Mouse (Mus musculus) lung, adult 2 months (tissue): ENCODE results near the gene Ccndbp1. TPM values are rescaled to one million over a fixed set of nuclear protein-coding genes. Genes with fewer than 3 reads are reported as not detected.

Experiments used
- DNase-seq: peaks from one replicate; pipeline ENCODE4 v3.0.0; 2022
- H3K4me1 ChIP-seq: fragments of 200-500 bp; 2 replicates; pipeline ENCODE4 v1.6.1; 2011; ENCODE audit warnings: low read length; ENCODE audit not compliant: control insufficient read depth, insufficient read depth
- H3K4me3 ChIP-seq: fragments of 200-500 bp; replicated peaks from 2 replicates; pipeline ENCODE3; 2011; ENCODE audit warnings: low read depth, mild to moderate bottlenecking, control low read depth, low read length; ENCODE audit errors: extremely low read depth
- CTCF ChIP-seq: fragments of 200-500 bp; IDR thresholded peaks from 2 replicates; pipeline ENCODE4 v1.5.1; 2011; ENCODE audit warnings: mild to moderate bottlenecking, low read length, control low read depth; ENCODE audit not compliant: insufficient read depth
- POLR2A ChIP-seq: fragments of 200-500 bp; IDR thresholded peaks from 2 replicates; pipeline ENCODE4 v1.6.1; 2011; ENCODE audit warnings: low read depth, mild to moderate bottlenecking, control low read depth, low read length, borderline replicate concordance; ENCODE audit errors: extremely low read depth
- WGBS: fragments of 180-500 bp; shearing (Covaris S2); methylation state at CpG from one replicate; pipeline ENCODE4 v1.1.7; 2018; 5-methylcytosine and 5-hydroxymethylcytosine counted together
- polyA plus RNA-seq: library from polyadenylated mRNA; depleted of rRNA; stranded (reverse); fragments of >200 nt; gene quantifications from 2 replicates; pipeline ENCODE4 v1.2.3, GENCODE M21; 2012; rRNA removed

Gene Ccndbp1
- polyA plus RNA-seq, 1 experiment = 28.5 TPM

- H3K4me1 ChIP-seq = no peaks in the 10 kb centered on the region
- 58% methylated on average over 6 of the region's 6 CpGs for WGBS
- DNase-seq = no peak
- no peak overlapping the region for H3K4me3 ChIP-seq
- no peak for TF ChIP-seq POLR2A
- no peak for TF ChIP-seq CTCF
These were observed 49.8 kb downstream of the Ccndbp1 start for GRCm38 (mm10) chr2:121057997-121058396.

- Histone ChIP-seq H3K4me3 (no peak overlapping the region), H3K4me1 (no peaks in the 10 kb centered on the region)
- no peak for DNase-seq
- TF ChIP-seq CTCF = no peak
- TF ChIP-seq POLR2A = no peak
- 65% methylated on average over 2 of the region's 2 CpGs for WGBS
These were observed 53.1 kb downstream of the Ccndbp1 start for GRCm38 (mm10) chr2:121061315-121061714.

Other genes starting within 250 kb of the Ccndbp1 start
- 14.4 and 15.6 TPM in 2 replicates for gene Cdan1, start 158.3 kb upstream of the Ccndbp1 start, polyA plus RNA-seq
- gene Ttbk2, start 157.8 kb upstream of the Ccndbp1 start, polyA plus RNA-seq = 3.9 and 4.0 TPM in 2 replicates
- 47.9 and 49.1 TPM in 2 replicates for gene Ubr1, start 37.7 kb upstream of the Ccndbp1 start, polyA plus RNA-seq
- gene Tmem62, start 31.4 kb upstream of the Ccndbp1 start, polyA plus RNA-seq = 10.0 and 12.5 TPM in 2 replicates
- 0.06 and 0.13 TPM in 2 replicates for gene Epb42, start 28.7 kb downstream of the Ccndbp1 start, polyA plus RNA-seq
- 0.08 and 1.1 TPM in 2 replicates for gene Tgm5, start 77.4 kb downstream of the Ccndbp1 start, polyA plus RNA-seq
- gene Tgm7, start 101.4 kb downstream of the Ccndbp1 start, polyA plus RNA-seq = not detected in 2 replicates
- gene Adal, start 132.0 kb downstream of the Ccndbp1 start, polyA plus RNA-seq = 3.4 and 4.5 TPM in 2 replicates
- 8.7 and 9.1 TPM in 2 replicates for gene Lcmt2, start 132.2 kb downstream of the Ccndbp1 start, polyA plus RNA-seq
- 18.9 and 26.5 TPM in 2 replicates for gene Tubgcp4, start 162.3 kb downstream of the Ccndbp1 start, polyA plus RNA-seq
- gene Zscan29, start 162.7 kb downstream of the Ccndbp1 start, polyA plus RNA-seq = 3.6 and 4.7 TPM in 2 replicates